Mouse (Mus musculus) erythroblast, embryonic 14.5 days (primary cell): ENCODE data around the gene Adamts9. TPM values are rescaled to one million over a fixed set of nuclear protein-coding genes. Genes with fewer than 3 reads are reported as not detected.

ENCODE experiments used
- H3K27me3 ChIP-seq: 2 replicates; pipeline ENCODE4 v1.6.1; 2012; ENCODE audit warnings: inconsistent platforms; ENCODE audit not compliant: control insufficient read depth
- H3K36me3 ChIP-seq: 2 replicates; pipeline ENCODE4 v1.6.1; 2012; ENCODE audit warnings: mild to moderate bottlenecking, inconsistent platforms; ENCODE audit not compliant: control insufficient read depth
- H3K4me1 ChIP-seq: 2 replicates; pipeline ENCODE4 v1.6.1; 2012; ENCODE audit warnings: inconsistent platforms; ENCODE audit not compliant: control insufficient read depth
- H3K4me3 ChIP-seq: replicated peaks from 2 replicates; pipeline ENCODE3; 2012; ENCODE audit warnings: moderate library complexity, mild to moderate bottlenecking, inconsistent platforms
- H3K9me3 ChIP-seq: 2 replicates; pipeline ENCODE4 v1.6.1; 2012; ENCODE audit warnings: low read length, inconsistent platforms, mixed read lengths; ENCODE audit not compliant: control insufficient read depth
- GATA1 ChIP-seq: IDR thresholded peaks from 2 replicates; pipeline ENCODE4 v1.6.1; 2012; ENCODE audit warnings: low read length, inconsistent platforms, mixed read lengths
- TAL1 ChIP-seq: IDR thresholded peaks from 3 replicates; pipeline ENCODE4 v1.6.1; 2012; ENCODE audit warnings: low read length, inconsistent platforms, mixed read lengths
- polyA plus RNA-seq: library from polyadenylated mRNA; stranded (reverse); fragments of >175 nt; gene quantifications from 2 replicates; pipeline ENCODE4 v1.2.3, GENCODE M21; 2012

The Adamts9 gene
- polyA plus RNA-seq, 1 experiment, result not detected

GRCm38 (mm10) chr6:92940191-92941131, 2.8 kb downstream of the Adamts9 start:
- Histone ChIP-seq H3K9me3 (no peaks in the 10 kb centered on the region), H3K27me3 (peaks cover 54% of the 10 kb centered on the region), H3K36me3 (no peaks in the 10 kb centered on the region), H3K4me1 (no peaks in the 10 kb centered on the region), H3K4me3 (no peak overlapping the region)
- no peak for TF ChIP-seq GATA1
- no peak for TF ChIP-seq TAL1

- no peak for TF ChIP-seq TAL1
- no peak for TF ChIP-seq GATA1
- Histone ChIP-seq H3K36me3 (no peaks in the 10 kb centered on the region), H3K4me3 (no peak overlapping the region)
These were observed 15.0 kb downstream of the Adamts9 start for GRCm38 (mm10) chr6:92928261-92928660.

GRCm38 (mm10) chr6:92924536-92924935, 18.8 kb downstream of the Adamts9 start:
- Histone ChIP-seq H3K27me3 (no peaks in the 10 kb centered on the region), H3K4me1 (no peaks in the 10 kb centered on the region), H3K4me3 (no peak overlapping the region), H3K9me3 (no peaks in the 10 kb centered on the region), H3K36me3 (no peaks in the 10 kb centered on the region)
- TF ChIP-seq GATA1 (no peak), TAL1 (no peak)

More at GRCm38 (mm10) chr6:92928261-92928660, 15.0 kb downstream of the Adamts9 start:
- Histone ChIP-seq H3K9me3 (no peaks in the 10 kb centered on the region), H3K4me1 (no peaks in the 10 kb centered on the region), H3K27me3 (no peaks in the 10 kb centered on the region)

- Histone ChIP-seq H3K36me3 (no peaks in the 10 kb centered on the region), H3K4me3 (no peak overlapping the region), H3K9me3 (no peaks in the 10 kb centered on the region), H3K4me1 (no peaks in the 10 kb centered on the region), H3K27me3 (no peaks in the 10 kb centered on the region)
- TF ChIP-seq GATA1 (no peak), TAL1 (no peak)
These were observed 21.4 kb downstream of the Adamts9 start for GRCm38 (mm10) chr6:92921843-92922242.

- Histone ChIP-seq H3K4me1 (no peaks in the 10 kb centered on the region), H3K36me3 (no peaks in the 10 kb centered on the region), H3K9me3 (no peaks in the 10 kb centered on the region), H3K27me3 (no peaks in the 10 kb centered on the region), H3K4me3 (no peak overlapping the region)
- no peak for TF ChIP-seq TAL1
- TF ChIP-seq GATA1, result no peak
These were observed 22.2 kb downstream of the Adamts9 start for GRCm38 (mm10) chr6:92920938-92921689.

GRCm38 (mm10) chr6:92910611-92911010, 32.7 kb downstream of the Adamts9 start:
- Histone ChIP-seq H3K9me3 (no peaks in the 10 kb centered on the region), H3K4me3 (no peak overlapping the region), H3K4me1 (no peaks in the 10 kb centered on the region), H3K27me3 (no peaks in the 10 kb centered on the region), H3K36me3 (no peaks in the 10 kb centered on the region)
- TF ChIP-seq TAL1, result no peak
- no peak for TF ChIP-seq GATA1

- no peaks in the 10 kb centered on the region for H3K9me3 ChIP-seq
- no peak overlapping the region for H3K4me3 ChIP-seq
- H3K36me3 ChIP-seq, result no peaks in the 10 kb centered on the region
- no peaks in the 10 kb centered on the region for H3K4me1 ChIP-seq
- no peaks in the 10 kb centered on the region for H3K27me3 ChIP-seq
- TF ChIP-seq GATA1 (no peak), TAL1 (no peak)
These were observed 33.9 kb downstream of the Adamts9 start for GRCm38 (mm10) chr6:92909361-92909760.

GRCm38 (mm10) chr6:92905922-92906321, 37.4 kb downstream of the Adamts9 start:
- TF ChIP-seq GATA1 (no peak), TAL1 (no peak)
- no peak overlapping the region for H3K4me3 ChIP-seq
- H3K9me3 ChIP-seq, result no peaks in the 10 kb centered on the region
- no peaks in the 10 kb centered on the region for H3K36me3 ChIP-seq
- H3K4me1 ChIP-seq, result no peaks in the 10 kb centered on the region
- H3K27me3 ChIP-seq, result no peaks in the 10 kb centered on the region

GRCm38 (mm10) chr6:92904491-92904890, 38.8 kb downstream of the Adamts9 start:
- no peaks in the 10 kb centered on the region for H3K27me3 ChIP-seq
- H3K4me3 ChIP-seq, result no peak overlapping the region
- TF ChIP-seq GATA1, result no peak
- TF ChIP-seq TAL1, result no peak
- no peaks in the 10 kb centered on the region for H3K9me3 ChIP-seq
- no peaks in the 10 kb centered on the region for H3K36me3 ChIP-seq
- no peaks in the 10 kb centered on the region for H3K4me1 ChIP-seq

GRCm38 (mm10) chr6:92904037-92904436, 39.3 kb downstream of the Adamts9 start:
- TF ChIP-seq TAL1, result no peak
- no peak for TF ChIP-seq GATA1
- H3K4me3 ChIP-seq, result no peak overlapping the region
- H3K36me3 ChIP-seq, result no peaks in the 10 kb centered on the region
- no peaks in the 10 kb centered on the region for H3K9me3 ChIP-seq
- no peaks in the 10 kb centered on the region for H3K4me1 ChIP-seq
- no peaks in the 10 kb centered on the region for H3K27me3 ChIP-seq
